Mouse (Mus musculus) liver (tissue): ENCODE data around the gene Sipa1l3.

Experiments
- DNase-seq: peaks from one replicate; pipeline ENCODE4 v3.0.0-alpha.2; 2020; ENCODE audit warnings: mixed read lengths

Sipa1l3 gene

DNA sequence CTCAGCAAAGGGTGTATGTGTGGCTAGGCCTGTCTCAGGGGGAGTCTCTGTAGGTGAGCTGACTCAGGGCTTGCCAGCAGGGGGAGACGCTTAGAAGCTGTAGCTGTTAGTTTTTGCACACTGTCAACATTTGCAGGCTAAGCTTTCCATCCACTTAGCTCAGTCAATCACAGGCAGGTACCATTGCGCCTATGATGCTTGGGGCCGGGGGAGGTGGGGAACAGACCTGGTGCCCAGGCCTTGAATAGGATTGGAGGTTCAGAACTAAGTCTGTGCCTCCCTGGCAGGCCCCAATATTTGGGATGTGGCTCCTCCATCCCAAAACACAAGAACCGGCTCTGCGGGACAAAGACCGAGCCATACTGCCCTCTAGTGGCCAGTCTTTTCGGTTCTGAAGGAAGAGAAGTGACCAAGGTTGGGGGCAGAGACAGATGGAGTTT, 217.3 kb downstream of the Sipa1l3 start:
- DNase-seq: peak; percentile 59

DNA sequence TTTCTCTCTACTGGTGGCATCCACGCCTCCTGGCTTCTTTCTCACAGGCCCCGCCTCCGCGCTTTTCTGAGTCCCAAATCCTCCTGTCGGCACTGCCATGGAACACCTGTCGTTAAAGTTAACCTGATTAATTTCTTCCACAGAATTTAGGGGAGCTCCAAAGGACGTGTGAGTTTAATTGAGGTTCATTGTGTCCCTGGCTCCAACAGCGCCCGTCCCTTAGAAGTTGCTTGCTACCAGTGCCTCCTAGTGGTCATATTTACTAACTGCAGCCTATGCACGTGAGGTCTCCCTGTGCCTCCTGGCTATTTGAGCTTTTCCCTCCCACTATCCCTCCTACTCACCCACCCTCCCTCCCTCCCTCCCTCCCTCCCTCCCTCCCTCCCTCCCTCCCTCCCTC, 221.4 kb downstream of the Sipa1l3 start:
- DNase-seq: peak; percentile 58

DNA sequence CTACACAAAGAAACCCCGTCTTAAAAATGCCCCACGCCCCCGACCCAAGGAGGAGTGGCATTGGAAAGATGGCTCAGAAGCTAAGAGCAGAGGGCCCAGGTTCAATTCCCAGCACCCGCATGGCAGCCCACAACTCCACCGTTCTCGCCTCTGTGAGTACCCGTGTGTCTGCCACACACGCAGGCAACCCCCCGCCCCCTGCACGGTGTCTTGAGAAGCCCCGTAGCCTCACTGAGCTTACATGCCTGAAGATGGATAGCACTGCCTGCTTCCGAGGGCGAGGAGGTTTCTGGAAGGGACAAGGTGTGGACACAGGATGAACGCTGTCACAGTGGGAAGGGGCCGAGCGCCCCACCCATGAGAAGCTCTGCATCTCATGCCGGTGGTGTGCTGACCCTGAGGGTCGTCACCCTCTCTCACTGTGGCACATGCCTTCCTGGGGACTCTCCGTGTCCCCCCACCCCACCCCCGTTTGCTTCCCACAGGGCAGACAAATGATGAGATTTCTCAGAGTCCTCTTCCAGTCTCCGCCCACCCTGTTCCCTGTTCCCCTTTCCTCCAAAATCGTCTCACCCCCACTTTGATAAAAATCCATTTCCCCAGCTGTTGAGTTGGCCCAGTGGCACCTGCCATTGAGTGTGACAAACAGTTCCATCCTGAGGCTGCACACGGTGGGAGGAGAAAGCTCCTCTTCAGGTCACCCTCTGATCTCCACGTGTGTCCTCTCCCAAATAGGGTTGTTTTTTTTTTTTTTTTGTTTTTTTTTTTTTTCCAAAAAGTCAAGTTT, 222.4 kb downstream of the Sipa1l3 start:
- no peak for DNase-seq

DNA sequence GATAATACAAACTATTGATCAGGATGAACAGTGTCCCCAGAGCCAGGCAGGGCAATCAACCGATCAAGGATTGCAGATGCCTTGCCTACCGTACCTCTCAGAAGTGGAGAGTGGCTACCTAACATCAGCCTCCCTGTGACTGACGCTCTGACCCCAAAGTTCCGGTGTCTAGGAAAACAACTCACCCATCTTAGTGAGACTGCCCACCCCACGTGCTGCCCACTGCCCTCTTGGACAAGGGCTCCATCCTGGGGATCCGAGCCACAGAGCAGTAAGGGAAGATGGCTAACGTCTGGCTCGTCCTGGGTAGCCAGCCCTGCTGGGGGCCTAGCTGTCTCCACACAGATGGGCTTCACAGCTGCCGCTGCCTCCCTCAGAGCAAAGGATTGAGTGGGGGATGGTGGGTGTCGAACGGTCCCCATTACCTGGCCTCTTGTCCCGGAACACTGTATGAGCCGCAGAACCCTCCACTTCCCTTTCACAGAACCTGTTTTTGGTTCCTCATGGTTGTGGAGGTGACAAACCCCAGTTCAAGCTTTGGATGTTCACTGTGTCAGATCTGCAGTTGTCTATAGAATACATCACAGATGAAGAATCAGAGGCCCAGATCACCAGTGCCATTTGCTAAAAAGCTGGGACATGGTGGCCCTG, 224.2 kb downstream of the Sipa1l3 start:
- no peak for DNase-seq

DNA sequence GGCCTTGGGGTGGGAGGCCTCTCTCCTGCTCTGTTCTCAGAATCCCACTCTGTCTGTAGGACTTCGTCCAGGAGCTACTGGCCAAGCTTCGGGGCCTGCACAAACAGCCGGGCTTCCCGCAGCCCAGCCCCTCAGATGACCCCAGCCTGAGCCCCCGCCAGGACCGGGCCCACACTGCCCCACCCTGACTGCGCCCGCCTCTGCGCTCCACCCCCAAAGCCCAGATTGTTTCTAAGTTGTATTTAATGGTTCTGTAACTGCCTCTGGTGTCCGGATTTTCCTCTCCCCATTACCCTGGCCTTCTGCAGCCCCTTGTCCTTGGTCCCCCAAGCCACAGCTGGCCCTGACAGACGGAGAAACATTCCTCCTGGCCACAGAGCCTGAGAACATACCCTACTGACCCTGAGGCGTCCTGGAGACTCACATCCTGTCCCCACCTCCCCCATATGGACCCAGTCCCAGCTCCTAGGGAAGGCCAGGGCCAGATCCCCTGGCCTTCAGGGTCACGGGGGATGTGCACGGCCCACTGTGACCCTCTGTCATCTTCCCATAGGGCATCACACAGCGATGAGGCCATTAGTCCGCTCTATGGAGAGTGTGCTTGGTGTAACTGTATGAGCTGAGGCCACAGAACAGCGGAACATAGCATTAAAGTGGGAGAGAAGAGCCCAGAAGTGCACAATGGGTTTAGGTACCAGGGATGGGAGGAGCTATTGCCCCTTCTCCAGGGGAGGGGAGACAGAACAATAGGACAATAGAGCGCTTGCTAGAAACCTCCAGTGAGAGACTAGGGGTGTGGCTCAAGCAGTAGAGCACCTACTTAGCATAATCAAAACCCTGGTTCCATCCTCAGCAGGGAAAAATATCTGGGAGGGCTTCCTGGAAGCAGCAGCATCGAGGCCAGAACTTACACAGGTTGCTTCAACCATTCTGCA, 225.0 kb downstream of the Sipa1l3 start:
- DNase-seq: no peak

DNA sequence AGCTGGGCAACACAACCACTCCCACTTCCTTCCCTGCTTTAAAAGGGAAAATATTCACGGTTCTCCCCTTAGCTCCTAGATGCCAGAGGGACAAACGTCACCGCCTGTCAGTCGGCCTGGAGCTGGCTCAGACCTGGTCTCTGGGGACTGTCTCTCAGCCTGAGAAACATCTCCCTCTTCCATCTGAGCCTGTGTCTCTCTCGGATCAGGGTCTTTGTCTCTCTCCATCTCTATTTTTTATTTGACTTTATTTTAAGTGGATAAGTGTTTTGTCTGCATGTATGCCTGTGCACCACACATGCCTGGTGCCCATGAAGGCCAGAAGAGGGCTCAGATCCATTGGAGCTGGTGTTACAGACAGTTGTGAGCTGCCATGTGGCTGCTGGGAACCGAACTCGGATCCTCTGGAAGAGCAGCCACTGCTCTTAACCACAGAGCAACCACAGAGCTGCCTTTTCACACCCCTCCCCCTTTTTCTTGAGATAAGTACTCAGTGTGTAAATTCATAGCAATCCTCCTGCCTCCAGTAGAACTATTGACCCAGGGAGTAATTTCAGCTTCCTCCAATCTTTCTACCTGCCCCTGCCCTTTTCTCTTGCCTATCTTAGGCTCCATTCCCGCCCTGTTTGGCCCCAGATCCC, 225.9 kb downstream of the Sipa1l3 start:
- no peak for DNase-seq

DNA sequence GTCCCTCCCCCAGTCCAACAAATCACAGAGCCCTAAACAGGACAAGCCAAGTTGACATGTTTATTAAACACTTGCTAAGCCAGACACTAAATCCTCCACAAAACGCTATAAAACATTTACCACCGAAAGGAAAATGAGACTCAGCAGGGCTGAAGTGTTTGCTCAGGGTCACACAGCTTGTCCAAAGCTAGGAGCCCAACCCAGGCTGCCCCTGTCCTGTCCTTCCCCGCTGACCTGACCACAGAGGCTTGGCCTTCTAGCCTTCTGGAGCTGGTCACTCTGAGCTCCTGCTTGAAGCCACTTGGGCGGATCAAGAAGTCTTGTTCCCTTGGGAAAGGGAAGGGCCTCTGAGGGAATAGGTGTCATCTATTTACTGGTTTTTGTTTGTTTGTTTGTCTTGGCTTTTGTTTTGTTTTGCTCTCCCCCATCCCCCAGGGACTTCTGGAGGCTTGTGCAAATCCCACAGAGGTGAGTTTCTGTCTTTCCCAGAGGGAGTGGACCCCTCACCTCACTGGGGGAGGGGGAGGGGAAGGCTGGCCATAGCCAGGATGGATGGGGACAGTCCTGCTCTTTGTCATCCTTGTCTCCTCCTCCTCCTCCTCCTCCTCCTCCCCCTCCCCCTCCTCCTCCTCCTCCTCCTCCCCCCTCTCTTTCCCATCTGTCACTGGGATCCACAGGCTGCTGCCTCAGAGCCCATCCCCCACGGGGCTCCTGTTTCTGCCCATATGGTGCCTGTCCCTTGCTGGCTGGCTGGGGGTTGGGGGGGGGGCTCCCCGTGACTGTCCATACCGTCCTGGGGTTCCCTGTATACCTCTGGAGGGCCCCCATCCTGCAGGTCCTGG, 226.6 kb downstream of the Sipa1l3 start:
- no peak for DNase-seq

DNA sequence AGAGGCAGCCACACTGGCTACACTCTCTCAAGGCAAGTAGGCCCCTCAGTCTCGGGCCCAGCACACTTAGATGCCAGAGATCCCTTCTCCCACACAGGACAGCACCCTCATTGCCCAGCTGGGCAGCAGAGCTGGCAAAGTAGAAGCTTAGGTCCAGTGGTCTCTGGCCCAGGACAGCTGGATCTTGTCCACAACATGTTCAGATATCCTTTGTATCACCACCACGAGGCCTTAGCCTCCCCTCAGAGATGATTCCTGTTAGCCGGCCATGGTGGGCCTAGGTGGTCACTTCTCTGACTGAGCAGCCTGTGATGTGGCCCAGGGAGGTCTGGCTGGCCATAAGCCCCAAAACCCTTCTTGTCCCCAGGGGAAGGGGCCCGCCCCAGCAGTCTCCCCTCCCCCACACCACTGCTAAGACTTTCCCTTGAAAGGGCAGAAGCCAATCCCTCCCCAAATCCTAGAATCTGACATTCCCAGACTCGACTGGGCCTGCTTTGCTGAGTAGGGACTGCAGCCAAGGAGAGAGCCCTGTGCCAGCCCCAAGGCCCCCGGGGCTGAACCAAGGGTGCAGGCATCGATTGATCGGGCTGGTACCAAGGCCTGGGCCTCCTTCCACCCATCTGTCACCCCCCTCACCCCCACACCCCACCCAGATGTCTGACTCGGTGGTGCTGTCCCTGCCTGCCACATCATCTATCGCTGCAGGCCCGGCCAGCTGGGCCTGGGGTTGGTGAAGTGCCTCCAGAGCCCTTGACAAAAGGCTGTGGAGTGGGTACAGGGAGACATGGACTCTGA, 227.6 kb downstream of the Sipa1l3 start:
- DNase-seq: no peak

DNA sequence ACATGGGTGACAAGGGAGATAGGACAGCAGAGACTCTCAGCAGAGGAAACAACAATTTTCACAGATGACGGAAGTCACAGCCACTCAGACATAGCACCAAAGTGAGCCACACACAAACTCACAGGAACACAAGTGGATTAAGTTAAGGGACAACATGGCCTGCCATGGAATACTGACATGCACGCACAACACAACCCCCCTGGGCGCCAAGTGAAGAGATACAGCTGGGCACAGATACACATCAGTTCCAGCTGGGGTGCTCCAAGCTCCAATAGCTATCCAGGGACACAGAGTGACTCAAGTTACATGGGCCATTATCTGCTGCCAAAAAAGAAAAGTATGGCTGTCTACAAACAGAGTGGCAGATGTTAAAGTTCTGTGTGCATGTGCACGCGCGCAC, 228.6 kb downstream of the Sipa1l3 start:
- DNase-seq: no peak

DNA sequence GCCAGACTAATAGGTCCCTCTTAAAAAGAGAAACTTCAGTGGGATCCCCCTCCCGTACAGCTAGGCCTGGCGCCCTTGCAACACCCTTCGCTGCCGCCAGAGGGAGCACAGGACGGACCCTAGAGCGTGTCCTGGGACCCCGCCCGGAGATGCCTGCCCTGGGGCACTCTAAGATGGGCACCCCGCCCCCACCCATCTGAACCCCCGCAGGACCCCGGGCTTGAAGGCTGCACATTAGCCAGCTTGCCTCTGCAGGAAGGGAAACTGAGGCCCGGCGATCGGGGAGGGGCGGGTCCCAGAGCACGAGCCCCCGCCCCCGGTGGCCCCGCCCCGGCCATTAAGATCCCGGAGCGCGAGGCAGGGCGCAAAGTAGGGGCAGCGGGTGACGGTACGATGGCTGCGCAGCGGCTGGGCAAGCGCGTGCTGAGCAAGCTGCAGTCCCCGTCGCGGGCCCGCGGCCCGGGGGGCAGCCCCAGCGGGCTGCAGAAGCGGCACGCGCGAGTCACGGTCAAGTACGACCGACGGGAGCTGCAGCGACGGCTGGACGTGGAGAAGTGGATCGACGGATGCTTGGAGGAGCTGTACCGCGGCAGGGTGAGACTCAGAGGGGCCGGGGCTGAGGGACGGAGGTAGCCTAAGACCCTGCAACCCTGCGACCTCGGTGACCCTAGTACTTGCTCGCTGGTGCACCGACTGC, 229.4 kb downstream of the Sipa1l3 start, which contains the start of gene Ppp1r14a:
Ppp1r14a (plus strand) TSS at position 367 of the 697 bp plus-strand sequence.
- peak; percentile 78 for DNase-seq

DNA sequence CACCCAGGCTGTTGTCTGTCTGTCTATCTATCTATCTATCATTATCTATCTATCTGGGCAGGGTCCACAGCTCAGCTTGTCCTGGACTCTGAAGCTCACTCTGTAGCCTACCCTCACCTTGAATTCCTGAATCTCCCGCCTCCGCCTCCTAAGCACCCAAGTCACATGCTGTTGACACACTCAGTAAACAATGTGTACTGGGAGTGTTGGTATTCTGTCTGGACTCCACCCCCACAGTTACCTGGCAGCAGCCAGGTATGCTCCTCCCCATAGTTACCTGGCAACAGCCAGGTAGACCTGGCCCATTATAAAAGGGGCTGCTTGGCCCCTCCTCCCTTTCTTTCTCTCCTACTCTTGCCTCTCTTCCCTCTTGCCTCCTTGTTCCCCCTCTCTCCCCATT, 230.4 kb downstream of the Sipa1l3 start:
- DNase-seq: no peak

DNA sequence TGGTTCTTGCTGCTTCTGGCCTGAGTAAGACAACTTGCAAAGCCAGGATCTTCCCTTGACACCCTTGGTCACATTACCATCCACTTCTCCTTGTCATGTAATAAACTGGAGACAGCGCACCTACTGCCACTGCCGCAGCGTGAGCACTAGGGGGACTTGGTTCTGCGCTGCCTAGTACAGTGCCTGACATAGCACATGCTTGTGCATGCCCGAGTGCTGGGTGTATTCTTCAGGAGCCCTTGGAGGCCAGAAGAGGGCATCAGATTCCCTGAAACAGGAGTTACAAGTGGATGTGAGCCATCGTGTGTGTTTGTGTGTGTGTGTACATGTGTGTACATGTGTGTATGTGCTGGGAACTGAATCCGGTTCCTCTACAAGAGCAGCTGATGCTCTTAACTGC, 231.0 kb downstream of the Sipa1l3 start:
- DNase-seq: no peak

DNA sequence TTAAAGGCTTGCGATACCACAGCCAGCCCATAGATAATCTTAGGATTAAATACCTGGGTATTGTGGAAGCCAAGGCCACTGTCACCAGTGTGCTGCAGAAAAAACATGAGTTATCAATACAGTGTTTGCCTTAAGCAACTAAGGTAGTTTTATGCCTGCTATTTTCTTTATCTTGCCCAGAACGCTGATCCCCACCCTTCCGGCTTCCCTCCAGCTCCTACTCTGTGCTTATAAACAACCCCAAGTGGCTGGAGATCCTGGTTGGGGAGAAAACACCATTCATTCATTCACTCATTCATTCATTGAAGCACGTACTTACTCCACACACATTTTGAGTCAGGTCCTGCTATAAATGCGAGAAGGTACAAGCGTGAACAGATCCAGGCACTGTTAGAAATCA, 233.9 kb downstream of the Sipa1l3 start:
- no peak for DNase-seq

DNA sequence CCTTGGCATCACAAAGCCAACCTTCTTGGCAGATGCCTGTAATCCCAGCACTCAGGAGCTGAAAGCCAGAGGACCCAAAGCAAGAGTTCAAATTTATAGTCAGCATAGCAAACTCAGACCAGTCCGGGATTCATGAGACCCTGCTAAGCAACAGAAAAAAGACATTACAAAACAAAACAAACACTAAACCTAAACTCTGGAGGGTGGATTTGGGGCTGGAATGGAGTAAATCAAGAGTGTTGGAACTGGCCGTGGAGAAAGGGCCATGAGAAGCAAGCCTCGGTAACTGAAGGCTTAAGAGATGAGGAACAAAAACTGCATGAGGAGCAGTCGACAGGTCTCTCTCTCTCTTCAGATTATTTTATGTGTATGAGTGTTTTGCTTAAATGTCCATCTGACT, 234.6 kb downstream of the Sipa1l3 start:
- DNase-seq: no peak

DNA sequence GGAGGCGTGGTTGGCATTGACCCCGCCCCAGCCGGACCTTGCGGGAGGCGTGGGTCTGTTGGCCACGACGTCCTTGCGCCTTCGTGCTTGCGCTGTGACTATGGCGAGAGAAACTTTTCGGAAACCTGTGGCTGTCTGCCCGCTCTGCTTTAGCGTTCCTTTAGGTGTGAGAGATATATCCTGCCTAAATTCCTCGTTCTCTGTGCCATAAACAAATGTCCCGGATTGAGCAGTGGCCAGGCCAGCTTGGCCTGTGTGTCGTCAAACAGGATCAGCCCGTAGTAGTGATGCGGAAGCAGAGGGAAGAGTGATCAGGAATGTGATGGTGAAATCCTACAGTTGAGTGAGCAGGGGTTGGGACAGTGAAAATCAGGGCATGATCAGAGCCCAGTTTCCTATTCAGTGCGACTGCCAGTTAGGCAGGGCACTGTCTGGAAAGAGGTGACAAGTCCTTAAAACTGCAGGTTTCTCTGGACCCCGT, 236.3 kb downstream of the Sipa1l3 start:
- DNase-seq: no peak

DNA sequence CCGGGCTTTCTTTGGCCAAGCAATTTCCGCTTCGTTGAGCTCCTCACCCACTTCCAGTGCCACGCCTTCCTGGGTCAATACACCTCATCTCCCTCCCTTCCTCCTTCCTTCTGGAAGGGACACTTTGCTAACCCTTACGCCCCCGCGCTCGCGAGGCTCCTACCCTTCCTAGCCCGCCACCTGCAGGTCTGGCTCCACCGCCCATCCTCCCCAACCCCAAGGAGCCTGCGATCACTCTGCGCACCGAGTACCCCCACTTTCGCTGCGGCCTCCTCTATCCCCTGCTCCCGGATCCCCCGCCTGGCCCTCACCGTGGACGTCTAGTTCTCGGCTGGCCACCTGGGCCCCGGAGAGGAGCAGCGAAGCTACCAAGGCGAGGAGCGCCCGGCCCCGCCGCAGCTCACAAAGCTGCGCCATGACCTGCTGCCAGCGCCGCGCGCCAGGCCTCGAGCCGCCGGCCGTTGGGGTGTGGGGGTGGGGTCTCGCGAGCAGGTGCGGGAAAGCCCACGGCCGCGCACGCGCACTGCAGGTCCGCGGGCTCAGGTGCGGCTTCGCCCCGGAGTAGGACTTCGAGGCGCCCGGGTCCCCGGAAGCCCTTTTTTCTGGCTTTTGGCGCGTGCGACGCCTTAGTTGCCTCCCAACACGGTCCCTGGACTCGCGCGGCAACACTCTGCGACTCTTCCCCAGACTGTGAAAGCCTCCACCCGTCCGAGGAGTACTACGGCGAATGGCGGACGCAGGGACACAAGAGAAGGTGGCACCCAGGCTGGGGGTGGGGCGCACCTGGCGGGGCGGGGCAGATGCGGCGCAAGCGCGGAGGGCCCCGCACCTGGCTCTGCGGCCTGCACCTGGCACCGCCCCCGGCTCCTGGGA, 237.0 kb downstream of the Sipa1l3 start, which contains the start of gene Spint2:
Spint2 (minus strand) TSS at position 712 of the 873 bp plus-strand sequence.
- DNase-seq: peak; percentile 66

DNA sequence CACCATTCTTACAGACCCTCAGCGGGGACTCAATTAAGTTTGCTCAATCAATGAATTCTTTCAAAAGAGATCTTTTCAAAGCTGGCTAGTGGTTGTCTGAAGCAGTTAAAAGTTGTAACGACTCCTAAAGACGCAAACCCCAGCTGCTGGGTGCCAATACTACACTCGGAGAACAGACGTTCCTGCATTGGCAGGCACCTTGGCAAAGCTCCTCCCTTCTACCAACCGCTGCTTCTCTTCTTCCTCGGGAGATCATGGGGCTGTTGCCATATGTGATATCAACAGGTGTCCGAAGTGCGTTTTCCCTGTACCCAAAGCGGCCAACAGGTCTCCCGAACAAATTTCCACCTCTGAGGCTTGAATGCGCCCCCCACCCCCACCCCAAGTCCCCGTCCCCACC, 237.6 kb downstream of the Sipa1l3 start:
- no peak for DNase-seq

DNA sequence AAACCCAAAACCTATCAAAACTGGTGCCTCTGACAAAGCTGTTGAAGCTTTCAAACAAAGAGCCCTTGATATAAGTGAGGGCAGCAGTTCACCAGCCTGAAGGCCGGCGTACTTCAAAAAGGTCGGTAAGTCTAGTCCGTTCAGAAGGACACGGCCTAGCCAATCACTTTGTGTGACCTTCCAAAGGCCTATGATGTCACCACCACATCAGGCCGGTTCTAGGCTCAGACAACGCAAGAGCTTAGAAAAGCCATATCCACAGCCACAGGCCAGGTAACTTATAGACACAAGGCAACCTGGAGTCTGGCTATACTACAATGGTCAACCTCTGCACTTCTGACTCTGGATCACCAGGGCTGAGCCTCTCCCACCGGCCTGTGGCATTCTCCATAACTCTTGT, 238.5 kb downstream of the Sipa1l3 start:
- no peak for DNase-seq

DNA sequence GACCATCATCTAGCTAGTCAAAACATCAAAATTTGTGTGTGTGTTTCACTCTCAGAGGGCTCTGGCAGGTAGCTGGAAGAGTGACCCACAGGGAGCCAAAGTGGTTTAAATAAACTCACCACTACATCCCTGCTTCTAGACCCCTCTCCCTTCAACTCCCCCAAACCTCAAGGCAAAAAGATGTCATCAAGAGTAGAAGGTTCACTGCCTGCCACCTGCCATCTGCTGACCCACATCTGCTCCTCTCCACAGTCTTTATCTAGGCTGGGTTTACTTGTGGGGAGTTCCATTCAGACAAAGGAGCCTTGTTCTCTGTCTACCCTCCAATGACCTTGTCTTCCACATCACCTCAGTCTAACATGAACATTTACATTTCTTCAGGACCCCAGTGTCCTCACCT, 239.2 kb downstream of the Sipa1l3 start:
- DNase-seq: no peak
